Mouse (Mus musculus) stomach, postnatal 0 days (tissue): ENCODE results near the gene Cygb. TPM values are rescaled to one million over a fixed set of nuclear protein-coding genes. Genes with fewer than 3 reads are reported as not detected.

ENCODE experiments used
- ATAC-seq: fragments of 200-750 bp; cut with Nextera tagmentation; 2 replicates; pipeline ENCODE4 v1.8.0; 2017; ENCODE audit not compliant: low FRiP score, low TSS enrichment
- DNase-seq: peaks from one replicate; pipeline ENCODE4 v3.0.0-alpha.2; 2016; ENCODE audit warnings: low spot score
- H3K27ac ChIP-seq: fragments of 300-500 bp; sonication (generic); replicated peaks from 2 replicates; pipeline ENCODE4 v1.5.1; 2014; ENCODE audit warnings: mild to moderate bottlenecking, control low read depth
- H3K27me3 ChIP-seq: fragments of 300-500 bp; sonication (generic); 2 replicates; pipeline ENCODE4 v1.6.1; 2014; ENCODE audit warnings: low read length; ENCODE audit not compliant: control insufficient read depth, insufficient read depth
- H3K36me3 ChIP-seq: fragments of 300-500 bp; sonication (generic); 2 replicates; pipeline ENCODE4 v1.6.1; 2014; ENCODE audit warnings: low read length, mixed read lengths; ENCODE audit not compliant: control insufficient read depth, insufficient read depth
- H3K4me1 ChIP-seq: fragments of 300-500 bp; sonication (generic); replicated peaks from 2 replicates; pipeline ENCODE4 v1.6.1; 2014; ENCODE audit warnings: antibody characterized with exemption; ENCODE audit not compliant: control insufficient read depth, insufficient read depth
- H3K4me2 ChIP-seq: fragments of 300-500 bp; sonication (generic); replicated peaks from 2 replicates; pipeline ENCODE4 v1.6.1; 2014; ENCODE audit warnings: low read depth, mild to moderate bottlenecking, control low read depth, moderate library complexity
- H3K4me3 ChIP-seq: fragments of 300-500 bp; sonication (generic); 2 replicates; pipeline ENCODE4 v1.5.1; 2014; ENCODE audit warnings: low read depth, low read length, control low read depth
- H3K9ac ChIP-seq: fragments of 300-500 bp; sonication (generic); 2 replicates; pipeline ENCODE4 v1.6.1; 2014; ENCODE audit warnings: mild to moderate bottlenecking, low read length, control low read depth, mixed read lengths
- H3K9me3 ChIP-seq: fragments of 300-500 bp; sonication (generic); 2 replicates; pipeline ENCODE4 v1.6.1; 2016; ENCODE audit warnings: low read length; ENCODE audit not compliant: control insufficient read depth
- CTCF ChIP-seq: IDR thresholded peaks from 2 replicates; pipeline ENCODE4 v1.5.1; 2016; ENCODE audit warnings: antibody characterized with exemption, low read depth, mild to moderate bottlenecking, moderate library complexity
- EP300 ChIP-seq: optimal IDR thresholded peaks from 2 replicates; pipeline ENCODE3; 2016; ENCODE audit warnings: antibody characterized with exemption
- WGBS: fragments of 180-500 bp; shearing (Covaris S2); extraction: QIAGEN DNeasy Blood & Tissue Kit; methylation state at CpG from one replicate; pipeline ENCODE4 v1.1.7; 2014; 5-methylcytosine and 5-hydroxymethylcytosine counted together
- polyA plus RNA-seq: library from polyadenylated mRNA; unstranded; fragments of >200 nt; fragmentation: Nextera tagmentation; extraction: Ambion mirVana; gene quantifications from 2 replicates; pipeline ENCODE4 v1.2.1, GENCODE M21; 2015

Gene Cygb
- polyA plus RNA-seq, 1 experiment from 2014 or later = 22.2 TPM

DNA sequence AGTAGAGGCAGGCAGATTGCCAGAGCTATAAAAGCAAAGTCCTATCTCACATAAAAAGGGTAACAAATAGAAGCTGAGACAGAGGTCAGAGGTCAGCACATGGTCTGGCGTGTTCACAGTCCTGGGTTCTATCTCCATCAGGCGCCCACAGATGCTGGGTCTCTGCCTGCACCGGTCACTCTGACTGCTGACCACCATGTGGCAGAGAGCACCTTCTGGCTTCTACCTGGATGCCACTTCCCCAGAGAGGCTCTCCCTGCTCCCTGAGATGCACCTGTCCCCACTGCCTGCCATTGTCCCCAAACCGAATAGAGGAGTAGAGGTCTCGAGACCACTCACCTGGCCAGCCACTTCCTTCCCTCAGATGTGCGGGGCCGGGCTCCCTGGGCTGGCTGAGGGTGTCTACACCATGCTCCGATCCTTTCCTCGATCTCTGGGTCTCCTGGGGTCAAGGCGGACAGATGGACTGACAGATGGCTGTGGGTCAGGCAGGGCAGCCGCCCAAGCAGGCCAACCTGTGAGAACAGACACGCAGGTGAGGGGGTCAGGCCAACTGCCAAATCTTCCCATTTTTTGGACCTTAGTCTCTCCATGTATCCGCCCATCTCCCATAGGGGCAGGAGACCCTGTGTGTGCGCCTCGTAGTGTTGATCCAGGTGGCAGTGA lies 44.0 kb downstream of the Cygb start:
- Histone ChIP-seq H3K36me3 (peaks cover 3% of the 10 kb centered on the region; the same call in 1 of the 2 replicates), H3K9me3 (no peaks in the 10 kb centered on the region), H3K27me3 (no peaks in the 10 kb centered on the region), H3K4me1 (no peaks in the 10 kb centered on the region), H3K27ac (no peak overlapping the region), H3K4me2 (no peak overlapping the region), H3K9ac (no peak overlapping the region), H3K4me3 (no peak overlapping the region)
- DNase-seq (no peak), ATAC-seq (no peak)
- TF ChIP-seq CTCF (no peak), EP300 (no peak)
- 86% methylated on average over 15 of the region's 15 CpGs for WGBS

DNA sequence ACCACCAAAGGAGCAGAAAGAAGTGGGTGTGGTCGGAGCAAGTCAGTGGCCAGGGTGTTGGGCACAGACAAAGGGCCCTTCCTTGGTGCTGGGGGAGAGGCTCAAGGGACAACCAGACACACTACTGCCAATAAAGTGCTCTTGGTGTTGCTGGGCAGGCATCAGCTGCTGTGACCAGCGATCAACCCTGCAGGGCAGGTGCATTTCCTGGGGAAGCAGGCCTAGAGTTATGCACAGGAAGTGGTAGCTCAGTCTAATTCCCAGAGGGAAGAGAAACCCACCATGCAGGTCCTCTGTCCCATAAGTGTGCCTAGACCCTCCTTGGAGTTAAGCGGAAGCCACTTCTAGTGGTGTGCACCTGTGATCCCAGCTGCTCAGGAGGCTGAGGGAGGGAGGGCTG lies 46.4 kb downstream of the Cygb start:
- H3K4me1 ChIP-seq = no peaks in the 10 kb centered on the region
- 94% methylated on average over 3 of the region's 3 CpGs for WGBS
- no peak overlapping the region for H3K27ac ChIP-seq
- no peak overlapping the region for H3K4me2 ChIP-seq
- peaks cover 6% of the 10 kb centered on the region; the same call in 1 of the 2 replicates for H3K36me3 ChIP-seq
- no peaks in the 10 kb centered on the region for H3K27me3 ChIP-seq
- no peak for DNase-seq
- no peak for TF ChIP-seq EP300
- H3K4me3 ChIP-seq = no peak overlapping the region
- no peak for ATAC-seq
- no peak overlapping the region for H3K9ac ChIP-seq
- H3K9me3 ChIP-seq = no peaks in the 10 kb centered on the region

DNA sequence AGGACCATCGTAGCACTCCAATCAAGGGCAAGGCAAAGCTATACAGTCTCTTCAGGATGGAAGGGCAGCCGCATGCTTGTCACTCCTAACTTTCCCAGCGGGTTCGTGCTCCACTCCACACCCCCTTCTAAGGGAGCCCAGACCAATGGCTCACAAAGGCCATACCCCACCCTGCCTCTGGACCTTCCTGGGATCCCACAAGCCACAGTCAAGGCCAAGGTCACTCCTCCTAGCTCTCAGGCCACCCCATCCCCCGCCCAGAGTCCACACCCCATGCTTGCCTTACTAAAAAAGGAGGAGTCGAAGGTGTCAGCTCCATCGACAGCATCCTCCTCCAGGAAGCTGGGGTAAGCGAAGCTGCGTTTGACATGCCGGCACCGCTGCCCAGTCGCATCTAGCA lies 50.0 kb downstream of the Cygb start:
- Histone ChIP-seq H3K27me3 (no peaks in the 10 kb centered on the region), H3K4me3 (no peak overlapping the region), H3K9ac (no peak overlapping the region), H3K9me3 (no peaks in the 10 kb centered on the region), H3K4me1 (no peaks in the 10 kb centered on the region), H3K4me2 (no peak overlapping the region), H3K36me3 (peaks cover 6% of the 10 kb centered on the region; the same call in 1 of the 2 replicates), H3K27ac (no peak overlapping the region)
- DNase-seq = no peak
- 89% methylated on average over 12 of the region's 12 CpGs for WGBS
- no peak for ATAC-seq
- no peak for TF ChIP-seq EP300

DNA sequence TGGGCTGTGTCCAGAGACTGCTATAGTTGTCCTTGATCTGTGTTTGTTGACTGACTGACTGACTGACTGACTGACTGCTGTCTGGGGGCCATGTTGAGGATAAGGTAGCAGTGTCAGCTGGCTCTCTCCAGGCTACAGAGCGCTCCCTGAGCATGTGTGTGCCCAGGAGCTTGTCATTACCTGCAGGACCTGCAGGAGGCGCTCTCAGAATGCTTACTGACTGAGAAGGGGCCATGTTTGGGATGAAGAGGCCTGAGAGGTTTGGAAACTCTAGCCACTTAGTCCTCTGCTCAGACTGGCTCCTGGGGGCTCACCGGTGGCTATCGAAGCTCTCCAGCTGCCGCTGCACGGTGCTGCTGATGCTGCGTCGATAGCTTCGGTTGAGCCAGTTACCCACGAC lies 50.8 kb downstream of the Cygb start:
- Histone ChIP-seq H3K36me3 (peaks cover 5% of the 10 kb centered on the region; the same call in 1 of the 2 replicates), H3K4me1 (no peaks in the 10 kb centered on the region), H3K9ac (no peak overlapping the region), H3K4me3 (no peak overlapping the region), H3K4me2 (no peak overlapping the region), H3K27ac (no peak overlapping the region), H3K9me3 (no peaks in the 10 kb centered on the region), H3K27me3 (no peaks in the 10 kb centered on the region)
- 92% methylated on average over 10 of the region's 10 CpGs for WGBS
- DNase-seq (peak; percentile 52), ATAC-seq (no peak)
- TF ChIP-seq CTCF (peak; percentile 74), EP300 (no peak)

DNA sequence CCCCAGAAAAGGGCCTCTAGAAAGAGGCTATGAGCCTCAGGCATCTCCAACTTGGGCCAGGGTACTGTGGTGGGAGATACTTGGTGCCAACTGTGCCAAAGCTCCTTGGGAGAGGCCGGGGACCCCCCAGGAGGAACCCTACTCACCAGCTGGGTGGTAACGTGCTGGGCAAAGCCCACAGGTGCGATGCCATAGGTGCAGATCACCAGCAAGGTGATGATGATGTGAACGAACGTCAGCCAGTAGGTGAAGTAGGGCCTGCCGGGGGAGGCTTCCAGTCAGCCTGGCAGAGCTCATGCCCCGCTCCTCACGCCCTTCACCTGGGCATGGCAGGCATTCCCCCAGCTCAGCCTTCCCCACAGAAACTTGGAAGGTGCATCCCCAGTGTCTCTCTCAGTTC lies 52.1 kb downstream of the Cygb start:
- Histone ChIP-seq H3K4me1 (no peaks in the 10 kb centered on the region), H3K9me3 (no peaks in the 10 kb centered on the region), H3K9ac (no peak overlapping the region), H3K36me3 (peaks cover 3% of the 10 kb centered on the region; the same call in 1 of the 2 replicates), H3K27ac (no peak overlapping the region), H3K4me3 (no peak overlapping the region), H3K4me2 (no peak overlapping the region), H3K27me3 (no peaks in the 10 kb centered on the region)
- ATAC-seq (no peak), DNase-seq (no peak)
- 91% methylated on average over 8 of the region's 8 CpGs for WGBS
- TF ChIP-seq EP300 (no peak), CTCF (no peak)

DNA sequence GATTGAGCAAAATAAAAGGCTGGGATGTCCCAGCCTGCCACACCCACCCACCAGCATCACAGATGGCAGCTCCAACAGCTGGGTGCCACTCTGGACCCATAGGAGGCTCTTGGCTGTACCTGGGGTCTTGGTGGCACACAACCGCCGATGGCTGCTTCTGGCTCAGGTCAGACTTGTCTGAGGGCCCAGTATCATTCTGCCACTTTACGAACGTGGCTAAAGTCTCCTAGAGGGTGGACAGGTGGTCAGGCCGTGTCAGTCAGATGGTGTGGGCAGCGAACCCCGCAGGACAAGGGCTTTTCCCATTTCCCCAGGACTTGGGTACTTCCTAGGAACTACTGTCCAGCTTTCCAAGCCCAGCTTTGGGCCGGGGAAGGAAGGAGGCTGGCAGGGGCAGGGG lies 52.9 kb downstream of the Cygb start:
- no peaks in the 10 kb centered on the region for H3K27me3 ChIP-seq
- 88% methylated on average over 8 of the region's 8 CpGs for WGBS
- DNase-seq (no peak), ATAC-seq (no peak)
- H3K4me3 ChIP-seq = no peak overlapping the region
- H3K4me2 ChIP-seq = no peak overlapping the region
- no peaks in the 10 kb centered on the region for H3K9me3 ChIP-seq
- H3K4me1 ChIP-seq = no peaks in the 10 kb centered on the region
- H3K27ac ChIP-seq = no peak overlapping the region
- H3K9ac ChIP-seq = no peak overlapping the region
- H3K36me3 ChIP-seq = peaks cover 3% of the 10 kb centered on the region; the same call in 1 of the 2 replicates
- TF ChIP-seq EP300 = no peak
- no peak for TF ChIP-seq CTCF
